Mouse (Mus musculus) hindbrain, embryonic 12.5 days (tissue): Measurements from ENCODE around the gene Mboat1. TPM values are rescaled to one million over a fixed set of nuclear protein-coding genes. Genes with fewer than 3 reads are reported as not detected.

Experiments used
- ATAC-seq: fragments of 200-750 bp; cut with Nextera tagmentation; 2 replicates; pipeline ENCODE4 v1.8.0; 2017; ENCODE audit warnings: moderate TSS enrichment; ENCODE audit not compliant: low FRiP score
- H3K27ac ChIP-seq: fragments of 300-500 bp; sonication (generic); 2 replicates; pipeline ENCODE4 v1.5.1; 2016; ENCODE audit warnings: mild to moderate bottlenecking
- H3K27me3 ChIP-seq: fragments of 300-500 bp; sonication (generic); 2 replicates; pipeline ENCODE4 v1.6.1; 2016; ENCODE audit warnings: mild to moderate bottlenecking
- H3K36me3 ChIP-seq: fragments of 300-500 bp; sonication (generic); 2 replicates; pipeline ENCODE4 v1.6.1; 2016; ENCODE audit warnings: mild to moderate bottlenecking
- H3K4me1 ChIP-seq: fragments of 300-500 bp; sonication (generic); 2 replicates; pipeline ENCODE4 v1.6.1; 2016
- H3K4me2 ChIP-seq: fragments of 300-500 bp; sonication (generic); replicated peaks from 2 replicates; pipeline ENCODE4 v1.6.1; 2016; ENCODE audit warnings: mild to moderate bottlenecking
- H3K4me3 ChIP-seq: fragments of 300-500 bp; sonication (generic); 2 replicates; pipeline ENCODE4 v1.5.1; 2016; ENCODE audit warnings: mild to moderate bottlenecking
- H3K9ac ChIP-seq: fragments of 300-500 bp; sonication (generic); 2 replicates; pipeline ENCODE4 v1.6.1; 2016; ENCODE audit warnings: mild to moderate bottlenecking, moderate library complexity
- H3K9me3 ChIP-seq: fragments of 300-500 bp; sonication (generic); replicated peaks from 2 replicates; pipeline ENCODE4 v1.6.1; 2016; ENCODE audit warnings: mild to moderate bottlenecking
- WGBS: fragments of 180-500 bp; shearing (Covaris S2); methylation state at CpG from one replicate; pipeline ENCODE4 v1.1.7; 2016; 5-methylcytosine and 5-hydroxymethylcytosine counted together
- polyA plus RNA-seq: library from polyadenylated mRNA; unstranded; fragments of >200 nt; fragmentation: Nextera tagmentation; extraction: Ambion mirVana; gene quantifications from 2 replicates; pipeline ENCODE4 v1.2.1, GENCODE M21; 2016

Mboat1 gene
- 6.6 and 6.7 TPM in 2 replicates for polyA plus RNA-seq

DNA sequence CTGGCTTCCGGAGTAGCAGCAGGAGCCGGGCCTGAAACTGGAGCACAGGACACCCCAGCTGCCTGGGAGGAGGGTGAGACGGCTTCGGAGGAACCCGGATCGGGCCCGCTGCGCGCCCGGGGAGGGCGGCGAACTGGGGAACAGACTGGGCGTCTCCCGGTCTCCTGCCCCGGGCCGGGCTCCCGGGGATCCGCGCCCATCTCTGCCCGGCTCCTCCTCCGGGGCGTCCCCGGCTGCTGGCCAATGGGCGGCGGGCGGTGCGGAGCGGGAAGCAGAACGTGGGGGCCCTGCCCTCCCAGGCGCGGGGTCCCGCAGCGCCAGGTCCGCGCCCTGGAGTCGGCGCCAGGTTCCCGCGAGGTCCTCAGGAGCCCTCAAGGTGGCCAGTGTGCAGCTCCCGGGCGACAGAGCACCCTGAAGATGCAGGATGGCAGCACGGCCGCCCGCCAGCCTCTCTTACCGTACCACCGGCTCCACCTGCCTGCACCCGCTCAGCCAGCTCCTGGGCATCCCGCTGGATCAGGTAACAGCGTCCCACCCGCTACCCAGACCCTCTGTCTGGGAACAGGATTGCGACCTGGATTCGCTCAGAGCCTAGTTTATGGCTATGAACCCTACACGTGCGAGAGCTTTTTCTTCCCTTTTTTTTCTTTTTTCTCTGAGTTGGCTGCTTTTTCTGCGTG, at the start of gene Mboat1:
TSS of gene Mboat1 (plus strand) at position 247 of the 680 bp plus-strand sequence.
- Histone ChIP-seq H3K4me2 (peak within 1 kb of the TSS; percentile 96), H3K4me3 (peak within 1 kb of the TSS; percentile 71), H3K9ac (peak within 1 kb of the TSS; percentile 75), H3K9me3 (no peaks in the 10 kb centered on the region), H3K27ac (no peak within 1 kb of the TSS), H3K4me1 (0 out of 2 replicates have a peak, but pooled peaks cover 5% of the 10 kb centered on the region), H3K36me3 (no peaks in the 10 kb centered on the region), H3K27me3 (peaks cover 27% of the 10 kb centered on the region; the same call in 1 of the 2 replicates)
- WGBS: under 1% methylated on average over 49 of the region's 55 CpGs
- ATAC-seq: peak; percentile 93

DNA sequence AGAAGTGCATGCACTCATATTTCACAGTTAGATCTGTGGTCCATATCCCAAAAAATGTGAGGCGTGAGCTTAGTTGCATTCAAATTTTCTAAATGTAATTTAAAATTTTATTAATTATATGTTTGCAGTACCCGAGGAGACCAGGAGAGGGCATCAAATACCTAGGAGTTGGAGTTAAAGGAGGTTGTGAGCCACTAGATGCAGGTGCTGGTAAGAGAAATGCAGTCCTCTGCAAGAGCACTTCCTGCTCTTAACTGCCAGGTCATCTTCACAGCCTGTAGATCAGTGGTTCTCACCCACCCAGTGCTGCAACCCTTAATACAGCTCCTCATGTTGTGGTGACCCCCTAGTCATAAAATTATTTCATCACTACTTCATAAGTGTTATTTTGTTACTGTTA, 43.2 kb upstream of the Mboat1 start:
- H3K9me3 ChIP-seq: 0 out of 2 replicates have a peak, but pooled peaks cover 3% of the 10 kb centered on the region
- H3K4me3 ChIP-seq: no peak overlapping the region
- ATAC-seq: no peak
- 33% methylated on average over 2 of the region's 2 CpGs for WGBS
- no peaks in the 10 kb centered on the region for H3K27me3 ChIP-seq
- no peak overlapping the region for H3K27ac ChIP-seq
- H3K4me2 ChIP-seq: no peak overlapping the region
- no peak overlapping the region for H3K9ac ChIP-seq
- no peaks in the 10 kb centered on the region for H3K36me3 ChIP-seq
- H3K4me1 ChIP-seq: no peaks in the 10 kb centered on the region

- no peaks in the 10 kb centered on the region for H3K36me3 ChIP-seq
- no peak overlapping the region for H3K27ac ChIP-seq
- no peak overlapping the region for H3K4me3 ChIP-seq
- ATAC-seq: no peak
- H3K9me3 ChIP-seq: no peaks in the 10 kb centered on the region
- no peak overlapping the region for H3K9ac ChIP-seq
- WGBS: 75% methylated on average over 4 of the region's 4 CpGs
- no peak overlapping the region for H3K4me2 ChIP-seq
- no peaks in the 10 kb centered on the region for H3K27me3 ChIP-seq
- no peaks in the 10 kb centered on the region for H3K4me1 ChIP-seq
Observed at GRCm38 (mm10) chr13:30095851-30096250, 40.4 kb upstream of the Mboat1 start.

DNA sequence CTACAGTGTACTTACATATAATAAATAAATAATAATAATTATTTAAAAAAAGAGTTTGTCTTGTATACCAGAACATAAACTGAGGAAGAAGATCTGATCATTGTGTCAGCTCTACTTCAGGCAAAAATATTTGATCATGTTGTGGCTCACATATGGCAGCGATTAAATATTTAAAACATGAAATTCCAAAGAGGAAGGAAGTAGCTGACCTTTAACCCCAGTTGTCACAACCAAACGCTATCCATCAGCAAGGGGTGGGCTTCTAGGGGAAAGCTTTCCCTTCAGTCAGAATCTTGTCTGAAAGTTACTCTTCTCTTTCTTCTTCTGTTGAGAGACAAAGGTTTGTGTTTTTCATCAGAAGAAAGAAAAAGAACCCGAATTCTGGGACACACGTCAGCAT, 39.8 kb upstream of the Mboat1 start:
- no peaks in the 10 kb centered on the region for H3K36me3 ChIP-seq
- WGBS: 61% methylated on average over 4 of the region's 4 CpGs
- H3K9ac ChIP-seq: no peak overlapping the region
- H3K27ac ChIP-seq: no peak overlapping the region
- no peaks in the 10 kb centered on the region for H3K9me3 ChIP-seq
- H3K4me3 ChIP-seq: no peak overlapping the region
- no peaks in the 10 kb centered on the region for H3K27me3 ChIP-seq
- no peaks in the 10 kb centered on the region for H3K4me1 ChIP-seq
- H3K4me2 ChIP-seq: no peak overlapping the region
- ATAC-seq: no peak

DNA sequence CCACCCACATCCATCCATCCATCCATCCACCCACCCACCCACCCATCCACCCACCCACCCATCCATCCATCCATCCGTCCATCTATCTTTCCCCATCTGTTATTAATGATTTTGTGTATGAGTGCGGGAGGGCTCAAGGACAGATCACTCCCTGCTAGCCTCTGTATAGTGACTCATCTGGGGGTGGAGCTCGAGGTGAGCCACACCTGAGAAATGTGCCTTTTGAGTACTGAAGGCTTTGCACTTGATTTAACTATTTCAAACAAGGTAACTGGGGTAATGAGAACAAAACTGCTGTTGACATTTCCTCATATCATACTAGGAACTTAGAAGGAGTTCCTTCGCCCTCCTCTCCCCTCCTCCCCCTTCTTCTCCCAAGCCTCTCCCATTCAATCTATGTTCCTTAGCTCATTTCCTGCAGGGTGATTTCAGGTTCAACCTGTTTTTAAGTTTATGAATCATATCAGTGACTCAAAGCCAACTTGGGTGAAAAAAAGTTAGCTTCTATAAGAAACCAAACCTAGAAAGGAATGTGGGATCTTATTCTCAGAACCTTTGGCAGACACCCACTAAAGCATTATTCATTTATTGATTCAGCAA, 27.2 kb upstream of the Mboat1 start:
- H3K36me3 ChIP-seq: no peaks in the 10 kb centered on the region
- 83% methylated on average over 4 of the region's 4 CpGs for WGBS
- no peaks in the 10 kb centered on the region for H3K4me1 ChIP-seq
- H3K9ac ChIP-seq: no peak overlapping the region
- no peak for ATAC-seq
- H3K4me2 ChIP-seq: no peak overlapping the region
- H3K27ac ChIP-seq: no peak overlapping the region
- H3K4me3 ChIP-seq: no peak overlapping the region
- H3K27me3 ChIP-seq: no peaks in the 10 kb centered on the region
- H3K9me3 ChIP-seq: no peaks in the 10 kb centered on the region

- no peaks in the 10 kb centered on the region for H3K9me3 ChIP-seq
- H3K36me3 ChIP-seq: no peaks in the 10 kb centered on the region
- no peaks in the 10 kb centered on the region for H3K27me3 ChIP-seq
- H3K27ac ChIP-seq: no peak overlapping the region
- no peak overlapping the region for H3K4me2 ChIP-seq
- 88% methylated on average over 5 of the region's 5 CpGs for WGBS
- no peak for ATAC-seq
- no peaks in the 10 kb centered on the region for H3K4me1 ChIP-seq
- no peak overlapping the region for H3K4me3 ChIP-seq
- H3K9ac ChIP-seq: no peak overlapping the region
Observed at GRCm38 (mm10) chr13:30115792-30116191, 20.5 kb upstream of the Mboat1 start.

GRCm38 (mm10) chr13:30136923-30137629, 787 bp downstream of the Mboat1 start:
- 0 out of 2 replicates have a peak, but pooled peaks cover 5% of the 10 kb centered on the region for H3K4me1 ChIP-seq
- H3K4me2 ChIP-seq: peak overlapping the region; percentile 96
- ATAC-seq: no peak
- no peak overlapping the region for H3K27ac ChIP-seq
- peak overlapping the region; percentile 71 for H3K4me3 ChIP-seq
- no peak overlapping the region for H3K9ac ChIP-seq
- peaks cover 27% of the 10 kb centered on the region; the same call in 1 of the 2 replicates for H3K27me3 ChIP-seq
- WGBS: 30% methylated on average over 13 of the region's 13 CpGs
- no peaks in the 10 kb centered on the region for H3K36me3 ChIP-seq
- H3K9me3 ChIP-seq: no peaks in the 10 kb centered on the region

DNA sequence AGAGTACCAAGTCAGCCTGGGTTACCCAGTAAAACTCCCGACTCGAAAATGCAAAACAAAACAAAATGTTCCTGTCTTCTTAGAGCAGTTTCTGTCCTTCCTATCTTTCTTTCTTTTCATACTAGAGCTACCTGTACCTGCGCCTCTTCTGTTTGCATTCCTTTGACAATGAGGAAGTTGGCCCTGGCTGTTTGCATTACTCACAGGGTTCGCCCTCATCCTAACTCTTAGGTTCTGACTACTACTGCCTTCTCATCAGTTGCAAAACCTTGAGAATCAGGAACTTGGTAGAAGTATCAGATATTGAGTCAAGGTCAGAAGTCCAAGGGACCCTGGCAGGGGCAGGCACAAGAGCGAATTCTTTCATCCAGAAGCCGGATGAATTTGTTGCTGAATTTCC, 1.7 kb downstream of the Mboat1 start:
- Histone ChIP-seq H3K4me1 (0 out of 2 replicates have a peak, but pooled peaks cover 5% of the 10 kb centered on the region), H3K4me3 (no peak overlapping the region), H3K27me3 (peaks cover 27% of the 10 kb centered on the region; the same call in 1 of the 2 replicates), H3K27ac (no peak overlapping the region), H3K9ac (no peak overlapping the region), H3K4me2 (no peak overlapping the region), H3K36me3 (no peaks in the 10 kb centered on the region), H3K9me3 (no peaks in the 10 kb centered on the region)
- ATAC-seq: no peak
- WGBS: 88% methylated on average over 6 of the region's 6 CpGs

DNA sequence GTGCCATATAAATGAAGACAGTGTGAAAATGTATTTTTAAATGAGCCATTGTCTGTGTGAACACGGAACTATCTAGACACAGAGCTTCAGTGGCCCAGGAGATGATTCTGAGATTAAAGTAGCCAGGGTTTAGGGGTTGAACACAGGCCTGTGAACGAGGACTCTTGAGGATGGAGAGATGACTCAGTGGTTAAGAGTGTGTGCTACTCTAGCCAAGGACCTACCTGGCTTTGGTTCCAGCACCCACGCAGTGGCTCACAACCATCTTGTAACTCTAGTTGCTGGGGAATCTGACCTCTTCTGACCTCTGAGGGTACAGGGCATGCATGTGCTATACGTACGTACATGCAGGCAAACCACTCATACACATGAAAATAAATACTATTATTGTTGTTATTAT, 3.9 kb downstream of the Mboat1 start:
- H3K27me3 ChIP-seq: peaks cover 18% of the 10 kb centered on the region; the same call in 1 of the 2 replicates
- no peak overlapping the region for H3K27ac ChIP-seq
- H3K36me3 ChIP-seq: no peaks in the 10 kb centered on the region
- ATAC-seq: no peak
- 94% methylated on average over 5 of the region's 5 CpGs for WGBS
- no peaks in the 10 kb centered on the region for H3K9me3 ChIP-seq
- H3K4me2 ChIP-seq: no peak overlapping the region
- 0 out of 2 replicates have a peak, but pooled peaks cover 5% of the 10 kb centered on the region for H3K4me1 ChIP-seq
- no peak overlapping the region for H3K4me3 ChIP-seq
- H3K9ac ChIP-seq: no peak overlapping the region

DNA sequence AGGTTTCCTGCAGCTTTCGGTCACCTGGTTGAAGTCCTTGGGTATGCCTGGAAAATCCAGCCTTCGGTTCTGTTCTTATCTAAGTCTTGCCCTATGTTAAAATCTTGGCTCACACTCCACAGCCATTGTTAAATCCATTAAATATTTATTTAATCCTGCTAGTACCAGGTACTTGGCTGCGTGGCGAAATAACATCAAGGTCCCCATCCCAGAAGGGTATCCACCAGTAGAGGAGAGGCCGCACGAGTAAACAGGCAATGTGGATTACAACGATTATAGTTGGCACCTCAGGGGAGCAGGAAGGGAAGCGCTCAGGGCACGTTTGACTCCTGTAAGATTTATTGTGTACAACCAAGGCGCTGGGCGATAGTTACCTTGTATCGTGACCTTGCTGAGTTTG, 4.4 kb downstream of the Mboat1 start:
- no peak overlapping the region for H3K9ac ChIP-seq
- no peak for ATAC-seq
- no peak overlapping the region for H3K27ac ChIP-seq
- 92% methylated on average over 12 of the region's 12 CpGs for WGBS
- H3K4me2 ChIP-seq: no peak overlapping the region
- H3K36me3 ChIP-seq: no peaks in the 10 kb centered on the region
- H3K27me3 ChIP-seq: peaks cover 13% of the 10 kb centered on the region; the same call in 1 of the 2 replicates
- H3K9me3 ChIP-seq: no peaks in the 10 kb centered on the region
- no peak overlapping the region for H3K4me3 ChIP-seq
- H3K4me1 ChIP-seq: 0 out of 2 replicates have a peak, but pooled peaks cover 5% of the 10 kb centered on the region

DNA sequence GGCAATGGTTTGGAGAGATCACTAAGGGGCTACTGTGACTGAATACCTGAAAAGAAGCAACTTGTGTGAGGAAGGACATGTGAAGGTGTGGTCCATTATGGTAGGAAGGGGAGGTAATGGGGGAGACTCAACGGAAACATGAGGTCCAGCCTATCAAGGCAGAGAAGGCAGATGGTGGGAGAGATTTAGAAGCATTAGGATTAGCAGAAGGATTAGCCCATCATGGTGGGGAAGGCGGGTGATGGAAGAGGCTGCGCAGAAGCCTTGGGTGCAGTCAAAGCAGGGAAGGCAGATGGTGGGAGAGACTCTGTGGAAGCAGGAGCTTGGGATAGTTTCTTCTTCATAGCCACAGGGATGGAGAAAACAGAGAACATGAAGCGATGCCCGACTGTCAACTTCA, 5.7 kb downstream of the Mboat1 start:
- Histone ChIP-seq H3K4me2 (no peak overlapping the region), H3K36me3 (no peaks in the 10 kb centered on the region), H3K4me1 (no peaks in the 10 kb centered on the region), H3K4me3 (no peak overlapping the region), H3K27me3 (peaks cover 7% of the 10 kb centered on the region; the same call in 1 of the 2 replicates), H3K27ac (no peak overlapping the region), H3K9ac (no peak overlapping the region), H3K9me3 (no peaks in the 10 kb centered on the region)
- 93% methylated on average over 5 of the region's 5 CpGs for WGBS
- ATAC-seq: no peak

DNA sequence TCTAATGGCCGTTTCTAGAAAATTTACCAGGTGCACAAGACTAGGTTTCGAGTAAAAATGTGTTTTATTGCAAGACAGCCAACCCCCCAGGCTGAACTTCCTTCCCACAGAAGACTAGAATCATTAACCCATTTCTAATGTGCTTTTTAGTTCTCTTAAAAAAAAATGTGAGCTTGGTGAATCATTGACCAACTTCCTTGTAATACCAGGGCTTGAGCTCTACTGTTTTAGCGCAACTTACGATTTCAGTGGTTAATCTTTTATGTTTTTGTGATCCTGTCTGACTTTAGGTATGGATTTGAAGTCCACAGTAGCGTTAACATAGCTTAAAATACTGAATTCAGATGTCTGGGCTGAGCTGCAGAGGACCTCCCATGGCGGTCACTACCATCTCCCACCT, 10.2 kb downstream of the Mboat1 start:
- Histone ChIP-seq H3K4me2 (no peak overlapping the region), H3K9me3 (no peaks in the 10 kb centered on the region), H3K9ac (no peak overlapping the region), H3K27me3 (no peaks in the 10 kb centered on the region), H3K36me3 (no peaks in the 10 kb centered on the region), H3K27ac (no peak overlapping the region), H3K4me3 (no peak overlapping the region), H3K4me1 (no peaks in the 10 kb centered on the region)
- WGBS: 71% methylated on average over 6 of the region's 6 CpGs
- no peak for ATAC-seq
